Mouse (Mus musculus): Measurements from ENCODE around the gene Smc3. TPM values are rescaled to one million over a fixed set of nuclear protein-coding genes. Genes with fewer than 3 reads are reported as not detected.

The Smc3 gene
- total RNA-seq, 2 experiments from 2014 or later = 15.6 to 20.0 TPM

DNA sequence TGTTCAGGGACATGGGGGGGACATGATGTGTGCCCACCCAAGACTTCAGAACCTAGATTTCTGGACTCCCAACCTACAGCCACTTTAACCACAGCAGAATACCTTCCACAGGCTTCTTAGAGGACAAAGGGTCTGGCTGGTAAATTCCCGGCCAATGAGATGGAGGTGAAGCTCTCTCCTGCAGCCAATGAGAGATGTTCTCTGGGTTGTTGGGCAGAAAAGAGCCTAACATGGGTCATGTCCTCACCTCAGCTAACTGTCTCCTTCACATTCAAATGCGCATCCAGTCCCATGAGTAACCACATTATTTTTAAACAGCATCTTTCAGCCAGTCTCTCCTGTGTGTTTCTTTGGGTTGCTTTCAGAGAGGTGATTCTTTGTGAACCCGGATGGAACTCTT is 71.2 kb downstream of the Smc3 start:
- peak overlapping the region; percentile 87 for H3K27ac ChIP-seq
- intact Hi-C loops (cut with DNase I) = no loop called here

DNA sequence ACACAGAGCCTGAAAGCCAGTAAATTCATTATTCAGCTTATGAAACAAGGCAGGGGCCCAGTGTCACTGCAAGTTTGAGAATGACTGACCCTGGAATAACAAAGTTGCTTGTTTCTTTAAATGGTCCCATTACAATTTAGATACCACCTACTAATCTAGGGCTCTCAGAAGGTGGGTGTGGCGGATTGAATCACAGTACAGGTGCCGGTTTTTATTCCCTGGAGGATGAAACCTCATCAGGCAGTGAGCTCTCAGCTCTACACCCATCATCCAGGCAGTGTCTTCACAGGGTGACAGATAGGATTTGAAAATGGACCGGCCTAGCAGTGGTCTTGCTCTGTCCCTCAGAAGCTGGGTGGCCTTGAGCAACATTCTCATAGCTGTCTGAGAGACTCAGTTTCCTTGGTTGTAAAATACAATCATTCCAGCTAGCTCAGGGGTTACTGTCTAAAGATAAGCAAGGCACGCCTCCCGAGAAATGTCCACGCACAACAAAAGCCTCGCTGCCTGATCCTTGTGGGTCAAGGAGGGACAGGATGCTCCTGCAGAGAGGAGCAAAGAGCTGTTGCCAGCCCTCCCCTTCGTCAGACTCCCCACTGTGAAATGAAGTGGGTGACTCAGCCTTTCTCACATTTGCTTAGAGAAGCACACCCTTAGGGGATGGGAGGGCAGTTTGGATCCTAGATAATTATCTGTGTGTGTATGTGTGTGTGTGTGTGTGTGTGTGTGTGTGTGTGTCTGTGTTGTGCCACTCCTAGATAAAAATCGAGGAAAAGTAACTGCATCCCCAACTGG is 74.1 kb downstream of the Smc3 start:
- no peak for TF ChIP-seq CTCF (IDR thresholded peaks at IDR 0.05)
- Histone ChIP-seq H3K27ac (no peak overlapping the region), H3K4me3 (no peak overlapping the region)
- no peak for DNase-seq
- intact Hi-C loops (cut with DNase I) = no loop called here

More for the DNA sequence above, 71.2 kb downstream of the Smc3 start:
- no peak for TF ChIP-seq CTCF (IDR thresholded peaks at IDR 0.05)
- DNase-seq = no peak
- no peak overlapping the region for H3K4me3 ChIP-seq

DNA sequence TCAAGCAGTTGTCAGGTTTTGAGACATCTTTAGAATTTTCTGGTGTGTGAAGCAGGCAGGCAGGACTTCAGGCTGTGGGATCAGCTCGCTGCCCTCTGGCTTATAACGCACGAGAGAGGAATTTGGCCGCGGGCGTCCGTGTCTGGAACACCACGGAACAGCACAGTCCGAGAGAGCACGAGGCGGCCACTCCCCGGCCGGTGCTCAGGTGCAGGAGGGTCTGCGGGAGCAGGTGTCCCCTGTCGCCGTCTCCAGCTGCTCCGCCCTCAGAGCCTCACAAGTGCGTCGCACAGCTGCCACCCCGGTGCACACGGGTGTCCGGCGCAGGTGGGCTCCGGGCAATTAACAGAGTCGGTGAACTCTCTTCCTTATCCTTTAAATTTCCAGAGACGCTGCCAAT is 76.0 kb downstream of the Smc3 start:
- DNase-seq = peak; percentile 57

DNA sequence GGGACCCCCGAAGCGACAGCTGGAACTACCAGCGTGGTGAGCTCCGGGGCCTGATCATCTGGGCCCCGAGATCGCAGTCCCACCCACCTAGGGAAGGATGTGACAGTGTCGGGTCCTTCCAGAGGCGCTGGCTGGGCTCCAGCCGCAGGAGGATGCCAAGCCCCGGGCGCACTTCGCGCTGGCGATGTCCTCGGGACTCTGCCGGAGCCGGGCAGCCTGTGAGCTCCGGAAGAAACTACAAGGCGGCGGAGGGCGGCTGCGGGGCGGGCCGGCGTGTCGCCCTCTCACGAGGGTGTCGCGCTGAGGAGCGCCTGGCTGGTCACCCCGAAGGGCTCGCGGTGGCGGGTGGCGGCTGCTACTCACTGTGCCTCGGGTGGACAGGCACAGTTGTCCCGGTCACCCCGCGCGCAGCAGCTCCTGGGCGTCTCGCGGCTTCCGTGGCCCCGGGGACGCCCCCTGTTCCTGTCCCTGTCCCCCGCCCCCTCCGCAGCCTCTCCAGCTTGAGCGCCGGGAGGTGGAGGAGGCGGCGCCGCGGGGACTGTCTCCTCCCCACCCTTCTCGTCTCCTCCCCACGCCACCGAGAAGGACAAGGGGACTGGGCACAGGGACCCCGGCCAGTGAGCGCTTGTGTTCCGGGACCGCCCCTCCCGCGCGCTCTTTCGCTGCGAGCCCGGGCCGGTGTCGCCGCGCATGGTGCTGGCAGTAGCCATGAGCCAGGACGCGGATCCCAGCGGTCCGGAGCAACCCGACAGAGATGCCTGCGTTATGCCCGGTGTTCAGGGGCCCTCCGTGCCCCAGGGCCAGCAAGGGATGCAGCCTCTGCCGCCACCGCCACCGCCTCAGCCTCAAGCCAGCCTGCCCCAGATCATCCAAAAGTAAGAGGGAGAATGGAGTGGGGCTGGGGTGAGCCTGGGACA is 76.8 kb downstream of the Smc3 start, which contains the start of gene Rbm20:
Rbm20 (plus strand) TSS at position 589 of the 917 bp plus-strand sequence.
- peak within 1 kb of the TSS; percentile 88 for H3K4me3 ChIP-seq
- peak within 1 kb of the TSS; percentile 93 for H3K27ac ChIP-seq
- no peak for TF ChIP-seq CTCF (IDR thresholded peaks at IDR 0.05)
- peak; percentile 85 for DNase-seq
- intact Hi-C loops (cut with DNase I) = loop anchor here (1.0 to 2.0 kb wide), 2 partner anchors 20 to 50 kb away; no protein-coding TSS in a partner anchor

More for the DNA sequence above, 76.0 kb downstream of the Smc3 start:
- intact Hi-C loops (cut with DNase I) = loop anchor here (2.0 kb wide), 1 partner anchor 51 kb away; no protein-coding TSS in a partner anchor
- H3K4me3 ChIP-seq = peak overlapping the region; percentile 88
- TF ChIP-seq CTCF (IDR thresholded peaks at IDR 0.05) = no peak
- peak overlapping the region; percentile 93 for H3K27ac ChIP-seq

DNA sequence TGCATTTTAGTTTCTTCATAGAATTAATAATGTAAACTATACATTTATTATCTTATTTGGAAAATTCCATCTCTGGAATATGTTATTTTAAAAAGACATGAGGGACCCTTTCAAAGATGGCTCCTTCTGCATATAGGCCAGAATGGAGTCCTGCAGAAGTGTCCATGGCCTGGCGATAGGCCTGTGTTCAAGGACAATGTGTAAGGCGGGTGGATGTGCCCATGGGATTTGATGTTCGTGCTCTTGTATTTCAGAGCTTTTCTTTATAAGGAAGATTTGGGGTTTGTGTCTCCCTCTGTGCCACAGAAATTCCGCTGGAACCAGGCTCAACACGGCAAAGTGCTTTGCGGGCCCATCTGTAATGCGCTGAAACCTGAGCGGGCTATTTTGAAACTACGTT is 79.0 kb downstream of the Smc3 start:
- Histone ChIP-seq H3K4me3 (peak overlapping the region; percentile 88), H3K27ac (peak overlapping the region; percentile 93; the same call in 1 of the 2 replicates)
- no peak for DNase-seq
- intact Hi-C loops (cut with DNase I) = no loop called here
- TF ChIP-seq CTCF (IDR thresholded peaks at IDR 0.05) = no peak

DNA sequence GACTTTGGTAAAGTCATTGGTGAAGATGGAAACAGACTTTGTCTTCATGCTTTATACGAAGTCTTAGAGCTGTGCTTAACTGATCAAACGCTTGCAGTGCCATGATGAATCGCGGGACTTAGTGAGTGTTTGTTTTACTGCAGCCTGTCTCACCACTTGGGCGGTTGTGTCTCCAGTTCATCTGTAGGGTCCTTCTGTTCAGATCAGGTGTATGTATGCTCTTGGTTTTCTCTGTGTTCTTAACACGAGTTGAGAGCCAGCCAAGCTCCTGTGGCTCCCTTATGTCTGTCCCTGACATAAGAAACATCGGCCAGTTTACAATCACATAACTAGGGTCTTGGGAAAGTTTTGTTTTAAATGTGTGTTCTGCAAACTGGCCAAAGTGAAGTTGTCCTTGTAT is 79.8 kb downstream of the Smc3 start:
- no peak for TF ChIP-seq CTCF (IDR thresholded peaks at IDR 0.05)
- DNase-seq = no peak
- peak overlapping the region; percentile 93 for H3K27ac ChIP-seq
- H3K4me3 ChIP-seq = peak overlapping the region; percentile 88
- intact Hi-C loops (cut with DNase I) = no loop called here

DNA sequence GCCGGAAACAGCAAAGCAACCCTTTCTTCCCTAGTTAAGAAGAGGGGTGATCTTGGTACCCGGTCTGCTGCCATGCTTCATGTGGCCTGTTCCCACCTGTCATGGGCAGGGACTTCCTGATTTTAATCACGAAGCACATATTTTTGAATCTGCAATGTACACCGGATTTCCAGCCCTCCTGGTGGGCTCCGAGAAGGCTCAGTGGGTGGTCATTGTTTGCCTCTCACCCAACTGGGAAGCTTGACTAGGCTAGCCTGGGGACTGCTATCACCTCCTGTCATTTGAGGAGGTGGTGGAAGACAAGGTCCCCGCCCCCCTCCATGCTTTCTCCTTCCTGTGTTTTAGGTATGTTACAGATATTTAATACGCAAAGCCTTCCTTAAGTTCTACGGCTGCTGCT is 82.2 kb downstream of the Smc3 start:
- TF ChIP-seq CTCF (IDR thresholded peaks at IDR 0.05) = no peak
- DNase-seq = no peak
- Histone ChIP-seq H3K4me3 (no peak overlapping the region), H3K27ac (no peak overlapping the region)
- intact Hi-C loops (cut with DNase I) = no loop called here

DNA sequence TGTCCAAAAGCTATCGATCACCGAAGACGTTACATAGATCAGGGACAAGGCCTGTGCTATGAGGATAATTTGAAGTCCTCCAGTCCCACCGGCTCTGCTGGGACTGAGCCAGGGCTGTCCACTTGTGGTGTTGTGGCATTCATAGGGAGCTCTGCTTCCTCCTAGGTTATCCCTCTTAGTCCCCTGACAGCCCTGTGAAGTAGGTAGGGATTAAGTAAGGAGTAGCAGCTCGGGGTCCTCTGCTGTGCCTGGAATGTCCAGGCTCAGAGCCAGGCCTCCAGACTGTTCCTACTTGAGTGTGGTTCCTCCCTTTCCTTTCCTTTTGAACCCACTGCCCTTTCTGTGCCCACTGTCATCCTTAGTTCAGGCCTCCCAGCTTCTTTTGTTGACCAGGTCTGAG is 87.4 kb downstream of the Smc3 start:
- DNase-seq = no peak
- no peak overlapping the region for H3K27ac ChIP-seq

DNA sequence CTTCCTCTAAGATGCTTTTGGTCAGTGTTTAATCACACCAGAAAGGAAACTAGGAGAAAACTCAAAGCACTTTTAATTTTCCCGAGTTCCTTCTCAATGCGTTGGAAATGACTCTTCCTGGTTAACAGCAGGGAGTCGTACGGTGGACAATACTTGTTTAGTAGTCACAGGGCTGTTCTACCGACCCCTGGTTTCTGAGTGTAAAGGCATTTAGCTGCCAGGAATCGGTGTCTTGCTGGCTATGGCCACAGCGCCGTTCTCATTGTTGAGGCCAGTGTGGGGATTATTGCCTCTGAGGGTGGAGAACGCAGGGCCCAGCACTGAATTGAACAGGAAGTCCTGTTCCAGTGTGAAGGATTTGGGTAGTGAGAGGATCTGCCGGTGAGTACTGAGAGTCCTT is 90.6 kb downstream of the Smc3 start:
- Histone ChIP-seq H3K4me3 (no peak overlapping the region), H3K27ac (no peak overlapping the region)
- no peak for DNase-seq
- no peak for TF ChIP-seq CTCF (IDR thresholded peaks at IDR 0.05)
- intact Hi-C loops (cut with DNase I) = no loop called here

More for the DNA sequence above, 87.4 kb downstream of the Smc3 start:
- H3K4me3 ChIP-seq = no peak overlapping the region
- TF ChIP-seq CTCF (IDR thresholded peaks at IDR 0.05) = no peak
- intact Hi-C loops (cut with DNase I) = no loop called here

DNA sequence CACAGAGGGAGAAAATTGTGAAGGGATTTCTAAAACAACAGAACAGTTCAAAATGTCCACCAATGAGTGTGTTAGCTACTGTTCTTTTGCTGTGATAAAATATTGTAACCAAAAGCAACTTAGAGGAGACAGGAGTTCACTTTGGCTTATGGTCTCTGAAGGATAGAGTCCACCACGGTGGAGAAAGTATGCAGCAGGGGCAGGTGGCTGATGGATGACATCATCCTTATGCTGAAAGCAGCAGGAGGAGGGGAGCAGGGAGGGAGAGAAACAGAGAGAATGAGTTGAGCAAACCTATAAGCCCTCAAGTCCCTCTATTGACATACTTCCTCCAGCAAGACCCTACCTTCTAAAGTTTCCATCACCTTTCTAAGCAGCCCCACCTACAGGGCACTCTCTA is 93.8 kb downstream of the Smc3 start:
- no peak for DNase-seq
- Histone ChIP-seq H3K27ac (no peak overlapping the region), H3K4me3 (no peak overlapping the region)
- intact Hi-C loops (cut with DNase I) = no loop called here
- TF ChIP-seq CTCF (IDR thresholded peaks at IDR 0.05) = no peak

Other genes starting within 250 kb of the Smc3 start
- gene Gm10197, start 228.6 kb upstream of the Smc3 start, total RNA-seq (2021) = not detected
- 10 to 100 TPM; 28.1 to 30.7 TPM for gene Smndc1, start 209.8 kb upstream of the Smc3 start, total RNA-seq (2021)
- gene Dusp5, start 71.3 kb upstream of the Smc3 start, total RNA-seq (2021) = 1 to 10 TPM in 1 of 2 experiments, under 1 TPM in 1; 0.86 to 1.2 TPM
- 10 to 100 TPM; 67.8 to 83.3 TPM for gene Nutf2-ps1, start 11.3 kb upstream of the Smc3 start, total RNA-seq (2021)
- gene Rbm20, start 76.9 kb downstream of the Smc3 start, total RNA-seq (2021) = 10 to 100 TPM; 72.6 to 73.2 TPM